Mouse (Mus musculus) neural tube, embryonic 14.5 days (tissue): Measurements from ENCODE around the gene Zdhhc13. TPM values are rescaled to one million over a fixed set of nuclear protein-coding genes. Genes with fewer than 3 reads are reported as not detected.

Source experiments
- ATAC-seq: fragments of 200-750 bp; cut with Nextera tagmentation; 2 replicates; pipeline ENCODE4 v1.8.0; 2017; ENCODE audit warnings: low read depth, mild to moderate bottlenecking, moderate TSS enrichment, moderate library complexity
- H3K27ac ChIP-seq: fragments of 300-500 bp; sonication (generic); 2 replicates; pipeline ENCODE4 v1.5.1; 2014; ENCODE audit warnings: low read depth, mild to moderate bottlenecking, control low read depth, low read length, moderate library complexity, mixed read lengths
- H3K27me3 ChIP-seq: fragments of 300-500 bp; sonication (generic); 2 replicates; pipeline ENCODE4 v1.6.1; 2014; ENCODE audit warnings: low read length; ENCODE audit not compliant: control insufficient read depth, insufficient read depth
- H3K36me3 ChIP-seq: fragments of 300-500 bp; sonication (generic); 2 replicates; pipeline ENCODE4 v1.6.1; 2014; ENCODE audit warnings: low read length, mixed read lengths; ENCODE audit not compliant: control insufficient read depth, insufficient read depth
- H3K4me1 ChIP-seq: fragments of 300-500 bp; sonication (generic); 2 replicates; pipeline ENCODE4 v1.6.1; 2014; ENCODE audit warnings: low read length; ENCODE audit not compliant: control insufficient read depth, insufficient read depth
- H3K4me2 ChIP-seq: fragments of 300-500 bp; sonication (generic); 2 replicates; pipeline ENCODE4 v1.6.1; 2014; ENCODE audit warnings: mild to moderate bottlenecking, low read depth, low read length, control low read depth
- H3K4me3 ChIP-seq: fragments of 300-500 bp; sonication (generic); 2 replicates; pipeline ENCODE4 v1.5.1; 2014; ENCODE audit warnings: low read depth, low read length, control low read depth, mixed read lengths
- H3K9ac ChIP-seq: fragments of 300-500 bp; sonication (generic); replicated peaks from 2 replicates; pipeline ENCODE4 v1.6.1; 2014; ENCODE audit warnings: low read depth, mild to moderate bottlenecking, control low read depth, low read length, mixed read lengths
- H3K9me3 ChIP-seq: fragments of 300-500 bp; sonication (generic); 2 replicates; pipeline ENCODE4 v1.6.1; 2016; ENCODE audit warnings: low read length; ENCODE audit not compliant: control insufficient read depth
- WGBS: fragments of 180-500 bp; shearing (Covaris S2); extraction: QIAGEN DNeasy Blood & Tissue Kit; methylation state at CpG from one replicate; pipeline ENCODE4 v1.1.7; 2014; 5-methylcytosine and 5-hydroxymethylcytosine counted together
- polyA plus RNA-seq: library from polyadenylated mRNA; unstranded; fragments of >200 nt; fragmentation: Nextera tagmentation; extraction: Ambion mirVana; gene quantifications from 2 replicates; pipeline ENCODE4 v1.2.1, GENCODE M21; 2014

Gene Zdhhc13
- polyA plus RNA-seq, 1 experiment from 2014 or later = 48.1 TPM

DNA sequence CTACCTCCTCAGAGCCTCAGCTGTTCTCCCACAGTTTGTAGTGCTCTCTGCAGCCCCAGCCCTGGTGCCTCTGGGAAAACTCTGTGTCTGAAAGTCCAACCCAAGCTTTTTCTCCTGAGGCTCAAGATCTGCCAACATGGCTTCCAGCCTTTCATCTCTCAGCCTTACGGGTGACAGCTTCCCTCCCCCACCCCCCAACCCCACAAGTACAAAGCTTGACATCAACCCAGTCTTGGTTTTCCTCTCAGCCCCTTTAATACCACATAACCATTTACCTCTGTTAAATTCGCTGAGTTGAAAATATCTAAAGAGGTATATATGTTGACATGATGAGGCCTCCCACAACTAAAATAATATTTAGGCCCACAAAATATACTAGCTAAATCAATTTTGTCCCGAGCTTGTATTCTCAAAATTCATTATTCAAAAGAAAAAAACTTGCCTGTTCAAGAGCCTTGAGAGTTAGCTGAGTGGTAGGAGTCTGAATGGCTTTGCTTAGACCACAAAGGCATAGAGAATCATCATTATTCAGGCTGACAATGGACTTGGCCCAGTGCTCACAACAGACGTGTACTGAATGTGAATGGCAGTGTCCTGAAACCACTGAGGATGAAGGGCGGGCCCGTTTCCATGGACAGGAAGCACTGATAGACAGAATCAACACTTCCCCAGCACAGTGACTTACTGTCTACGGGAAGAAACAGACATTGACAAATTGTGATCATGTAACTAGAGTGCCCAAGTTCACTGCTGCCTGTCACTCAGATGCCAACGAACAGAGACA lies 10.9 kb upstream of the Zdhhc13 start:
- no peak overlapping the region for H3K4me2 ChIP-seq
- H3K4me1 ChIP-seq = no peaks in the 10 kb centered on the region
- H3K27me3 ChIP-seq = no peaks in the 10 kb centered on the region
- peak; percentile 89 for ATAC-seq
- WGBS = 44% methylated on average over 8 of the region's 8 CpGs
- no peaks in the 10 kb centered on the region for H3K36me3 ChIP-seq
- H3K9ac ChIP-seq = no peak overlapping the region
- no peak overlapping the region for H3K4me3 ChIP-seq
- no peaks in the 10 kb centered on the region for H3K9me3 ChIP-seq
- H3K27ac ChIP-seq = peak overlapping the region; percentile 39; the same call in 1 of the 2 replicates

DNA sequence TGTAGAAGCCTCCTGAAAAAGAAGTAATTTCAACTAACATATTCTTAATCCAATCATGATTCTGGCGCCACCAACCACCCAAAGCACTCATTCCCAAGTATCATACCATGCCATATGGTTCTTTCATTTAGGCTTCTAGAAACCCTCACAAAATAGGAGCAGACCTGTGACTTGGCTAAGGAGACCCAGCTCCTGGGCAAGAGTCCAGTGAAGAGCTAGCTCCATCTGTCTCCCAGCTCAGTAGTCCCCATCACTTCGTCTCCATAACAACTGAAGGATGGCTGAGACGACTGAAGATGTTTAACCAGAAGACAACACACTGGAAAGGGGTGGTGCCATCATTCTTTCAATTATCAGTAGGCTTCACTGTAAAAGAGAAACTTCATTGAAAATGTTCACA lies 9.7 kb upstream of the Zdhhc13 start:
- ATAC-seq = no peak
- 77% methylated on average over 3 of the region's 3 CpGs for WGBS
- Histone ChIP-seq H3K9me3 (no peaks in the 10 kb centered on the region), H3K27me3 (no peaks in the 10 kb centered on the region), H3K9ac (no peak overlapping the region), H3K4me1 (no peaks in the 10 kb centered on the region), H3K27ac (no peak overlapping the region), H3K4me3 (no peak overlapping the region), H3K4me2 (no peak overlapping the region), H3K36me3 (no peaks in the 10 kb centered on the region)

DNA sequence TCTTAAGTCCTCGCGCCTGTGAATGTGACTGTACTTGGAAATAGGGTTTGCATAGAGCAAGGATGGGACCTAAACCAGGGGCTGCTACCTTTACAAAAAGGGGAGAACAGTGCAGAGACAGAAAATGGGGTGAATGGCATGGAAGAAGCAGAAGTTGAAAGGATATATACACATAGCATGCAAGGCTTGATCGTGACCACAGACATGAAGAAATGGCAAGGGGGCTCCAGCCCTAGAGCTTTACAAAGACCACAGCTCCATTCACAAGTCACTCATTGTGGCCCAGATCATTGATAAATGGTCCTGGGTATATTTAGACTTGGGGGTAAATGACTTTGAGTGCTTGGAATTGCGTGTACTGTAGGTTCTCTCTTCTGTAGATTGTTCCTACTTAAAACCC lies 6.4 kb upstream of the Zdhhc13 start:
- H3K4me3 ChIP-seq = no peak overlapping the region
- H3K36me3 ChIP-seq = no peaks in the 10 kb centered on the region
- 92% methylated on average over 4 of the region's 4 CpGs for WGBS
- ATAC-seq = no peak
- no peaks in the 10 kb centered on the region for H3K27me3 ChIP-seq
- no peak overlapping the region for H3K9ac ChIP-seq
- no peaks in the 10 kb centered on the region for H3K4me1 ChIP-seq
- no peak overlapping the region for H3K4me2 ChIP-seq
- no peak overlapping the region for H3K27ac ChIP-seq
- H3K9me3 ChIP-seq = no peaks in the 10 kb centered on the region

DNA sequence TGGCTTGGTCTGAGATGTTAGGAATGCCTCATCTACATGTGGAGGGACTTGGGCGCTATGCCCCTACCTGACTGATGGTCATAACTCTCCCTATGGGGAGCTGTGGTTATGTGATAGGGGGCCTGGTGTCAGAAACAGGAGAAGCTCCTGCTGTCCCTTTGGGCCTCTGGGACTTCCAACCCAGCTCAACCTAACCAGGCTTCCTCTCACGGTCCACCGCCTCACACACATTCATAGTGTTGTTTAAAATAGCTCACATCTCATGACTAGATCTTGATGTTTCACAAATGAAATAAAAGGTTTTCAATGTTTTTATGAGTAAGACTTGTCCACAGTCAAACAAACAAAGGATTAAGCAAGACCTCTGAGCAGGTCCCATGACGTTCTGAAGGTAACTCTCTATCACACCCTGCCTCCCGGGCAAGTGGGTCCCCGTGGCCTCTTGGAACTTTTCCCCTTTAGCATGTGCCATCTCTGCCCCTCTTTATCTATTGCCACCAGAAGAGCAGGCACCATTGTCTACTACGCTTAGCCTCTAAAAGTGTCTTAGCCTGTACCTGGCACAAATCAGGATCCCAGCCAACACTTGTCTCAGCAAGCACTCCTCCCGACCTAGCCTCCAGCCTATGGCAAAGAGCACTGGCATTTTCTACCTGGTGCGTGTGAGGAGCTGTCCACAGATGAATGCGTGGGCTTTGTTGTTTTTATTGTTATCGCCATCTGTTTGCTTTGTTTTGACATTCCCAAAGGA lies 3.9 kb upstream of the Zdhhc13 start:
- no peaks in the 10 kb centered on the region for H3K27me3 ChIP-seq
- WGBS = 83% methylated on average over 11 of the region's 11 CpGs
- H3K4me3 ChIP-seq = no peak overlapping the region
- H3K27ac ChIP-seq = no peak overlapping the region
- H3K4me2 ChIP-seq = no peak overlapping the region
- no peaks in the 10 kb centered on the region for H3K9me3 ChIP-seq
- peaks cover 6% of the 10 kb centered on the region for H3K4me1 ChIP-seq
- ATAC-seq = no peak
- no peaks in the 10 kb centered on the region for H3K36me3 ChIP-seq
- no peak overlapping the region for H3K9ac ChIP-seq

DNA sequence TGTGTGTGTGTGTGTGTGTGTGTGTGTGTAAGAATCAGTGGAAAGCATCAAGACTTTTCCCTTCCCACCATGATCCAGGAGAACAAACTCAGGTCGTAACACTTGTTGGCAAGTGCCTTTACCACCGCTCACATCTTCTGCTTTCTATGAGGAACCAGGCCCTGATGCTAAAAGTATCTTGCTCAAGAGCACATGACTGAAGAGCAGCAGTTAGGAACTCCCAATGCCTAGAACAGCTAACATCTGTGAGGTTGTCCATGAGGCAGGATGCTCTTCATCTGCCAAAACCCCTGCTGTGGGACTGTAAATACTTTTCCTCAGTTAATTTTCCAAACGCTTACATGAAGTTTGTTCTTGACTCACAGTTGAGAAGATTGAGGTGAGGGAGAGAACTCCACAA lies 455 bp upstream of the Zdhhc13 start:
- peak; percentile 23 for ATAC-seq

GRCm38 (mm10) chr7:48790117-48790516 lies 1.3 kb downstream of the Zdhhc13 start:
- Histone ChIP-seq H3K9me3 (no peaks in the 10 kb centered on the region), H3K27me3 (no peaks in the 10 kb centered on the region), H3K27ac (no peak overlapping the region), H3K4me2 (peak overlapping the region; percentile 79), H3K36me3 (no peaks in the 10 kb centered on the region), H3K4me3 (peak overlapping the region; percentile 10), H3K4me1 (peaks cover 12% of the 10 kb centered on the region), H3K9ac (no peak overlapping the region)
- WGBS = 30% methylated on average over 4 of the region's 4 CpGs
- no peak for ATAC-seq

More for the DNA sequence above, 455 bp upstream of the Zdhhc13 start:
- Histone ChIP-seq H3K4me1 (peaks cover 12% of the 10 kb centered on the region), H3K4me3 (peak overlapping the region; percentile 66), H3K9me3 (no peaks in the 10 kb centered on the region), H3K36me3 (no peaks in the 10 kb centered on the region), H3K27ac (no peak overlapping the region), H3K9ac (no peak overlapping the region), H3K4me2 (peak overlapping the region; percentile 79), H3K27me3 (no peaks in the 10 kb centered on the region)
- 69% methylated on average over 3 of the region's 3 CpGs for WGBS

DNA sequence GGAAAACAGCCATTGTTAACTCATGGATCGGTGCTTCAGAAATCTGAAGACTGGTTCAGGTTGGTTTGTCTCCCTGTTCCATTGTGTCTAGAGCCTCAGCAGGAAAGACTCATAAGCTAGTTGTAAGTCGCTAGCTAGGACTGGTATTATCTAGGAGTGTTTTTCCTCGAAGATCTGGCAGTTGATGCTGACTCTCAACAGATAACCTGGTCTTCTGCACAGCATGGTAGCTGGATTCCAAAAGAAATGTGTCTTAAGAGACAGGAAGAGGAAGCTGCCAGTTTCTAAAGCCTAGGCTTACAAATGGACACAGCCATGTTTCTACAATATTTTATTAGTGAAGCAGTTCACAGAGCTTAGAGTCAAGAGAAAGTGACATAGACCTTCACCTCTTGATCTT lies 2.6 kb downstream of the Zdhhc13 start:
- Histone ChIP-seq H3K27me3 (no peaks in the 10 kb centered on the region), H3K9me3 (no peaks in the 10 kb centered on the region), H3K27ac (no peak overlapping the region), H3K4me2 (no peak overlapping the region), H3K4me1 (peaks cover 12% of the 10 kb centered on the region), H3K9ac (no peak overlapping the region), H3K36me3 (peaks cover under 1% of the 10 kb centered on the region; the same call in 1 of the 2 replicates), H3K4me3 (no peak overlapping the region)
- ATAC-seq = no peak
- WGBS = 85% methylated on average over 3 of the region's 3 CpGs

DNA sequence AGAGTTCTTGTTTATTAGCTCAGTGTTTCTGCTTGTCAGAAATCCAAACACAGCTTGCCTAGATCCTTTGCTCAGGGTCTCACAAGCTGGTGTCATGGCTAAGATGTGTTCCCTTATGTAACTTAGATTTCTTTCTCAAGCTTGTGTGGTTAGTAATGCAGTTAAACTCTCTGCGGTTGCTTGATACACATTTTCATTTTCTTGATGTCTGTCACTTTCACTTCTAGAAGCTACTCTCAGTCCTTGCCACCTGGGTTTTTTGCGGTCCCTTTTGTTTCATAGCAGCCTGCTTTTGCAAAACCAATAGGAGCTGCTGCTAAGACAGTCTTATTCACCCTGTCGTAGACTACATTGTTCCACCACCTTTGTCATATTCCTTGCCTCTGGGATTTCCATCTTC lies 6.3 kb downstream of the Zdhhc13 start:
- H3K4me1 ChIP-seq = peaks cover 4% of the 10 kb centered on the region
- 93% methylated on average over 3 of the region's 3 CpGs for WGBS
- H3K4me3 ChIP-seq = no peak overlapping the region
- no peak overlapping the region for H3K27ac ChIP-seq
- peaks cover 10% of the 10 kb centered on the region; the same call in 1 of the 2 replicates for H3K36me3 ChIP-seq
- no peaks in the 10 kb centered on the region for H3K9me3 ChIP-seq
- no peak overlapping the region for H3K4me2 ChIP-seq
- H3K9ac ChIP-seq = no peak overlapping the region
- no peak for ATAC-seq
- no peaks in the 10 kb centered on the region for H3K27me3 ChIP-seq

GRCm38 (mm10) chr7:48803381-48803780 lies 14.6 kb downstream of the Zdhhc13 start:
- no peak overlapping the region for H3K4me3 ChIP-seq
- peaks cover 36% of the 10 kb centered on the region for H3K36me3 ChIP-seq
- H3K4me1 ChIP-seq = no peaks in the 10 kb centered on the region
- H3K9ac ChIP-seq = no peak overlapping the region
- H3K27ac ChIP-seq = no peak overlapping the region
- H3K4me2 ChIP-seq = no peak overlapping the region
- 62% methylated on average over 7 of the region's 7 CpGs for WGBS
- no peak; the same call in 1 of the 2 replicates for ATAC-seq
- no peaks in the 10 kb centered on the region for H3K27me3 ChIP-seq
- no peaks in the 10 kb centered on the region for H3K9me3 ChIP-seq
